Mouse (Mus musculus) kidney, adult 2 months (tissue): ENCODE measurements around the gene Abcg4. TPM values are rescaled to one million over a fixed set of nuclear protein-coding genes. Genes with fewer than 3 reads are reported as not detected.

Source experiments
- DNase-seq: peaks from one replicate; pipeline ENCODE4 v3.0.0; 2021
- H3K27ac ChIP-seq: fragments of 200-500 bp; 2 replicates; pipeline ENCODE4 v1.5.1; 2012; ENCODE audit warnings: low read depth, low read length, control low read depth, inconsistent platforms; ENCODE audit not compliant: insufficient read depth
- H3K27me3 ChIP-seq: fragments of 200-500 bp; replicated peaks from 2 replicates; pipeline ENCODE4 v1.6.1; 2012; ENCODE audit warnings: mild to moderate bottlenecking, moderate library complexity, low read length, inconsistent platforms; ENCODE audit not compliant: control insufficient read depth, insufficient read depth
- H3K36me3 ChIP-seq: fragments of 200-500 bp; 2 replicates; pipeline ENCODE4 v1.6.1; 2012; ENCODE audit warnings: mild to moderate bottlenecking, moderate library complexity, low read length, inconsistent platforms; ENCODE audit not compliant: control insufficient read depth, insufficient read depth
- H3K4me1 ChIP-seq: fragments of 200-500 bp; 2 replicates; pipeline ENCODE4 v1.6.1; 2011; ENCODE audit warnings: low read length; ENCODE audit not compliant: control insufficient read depth, insufficient read depth
- H3K4me3 ChIP-seq: fragments of 200-500 bp; 2 replicates; pipeline ENCODE4 v1.5.1; 2011; ENCODE audit warnings: mild to moderate bottlenecking, low read depth, low read length, control low read depth; ENCODE audit not compliant: insufficient read depth
- CTCF ChIP-seq: fragments of 200-500 bp; conservative IDR thresholded peaks from 2 replicates; pipeline ENCODE4 v1.5.1; 2011; ENCODE audit warnings: low read depth, mild to moderate bottlenecking, control low read depth, low read length, moderate library complexity, mixed read lengths; ENCODE audit not compliant: insufficient read depth, insufficient read length
- POLR2A ChIP-seq: fragments of 200-500 bp; IDR thresholded peaks from one replicate; pipeline ENCODE4 v1.6.1; 2011; ENCODE audit warnings: low read depth, low read length, control low read depth
- WGBS: fragments of 180-500 bp; shearing (Covaris S2); methylation state at CpG from one replicate; pipeline ENCODE4 v1.1.7; 2018; 5-methylcytosine and 5-hydroxymethylcytosine counted together
- polyA plus RNA-seq: library from polyadenylated mRNA; depleted of rRNA; stranded (reverse); fragments of >200 nt; gene quantifications from 2 replicates; pipeline ENCODE4 v1.2.3, GENCODE M21; 2012

Abcg4 gene
- polyA plus RNA-seq, 1 experiment = 0.45 TPM

- Histone ChIP-seq H3K27me3 (no peaks in the 10 kb centered on the region), H3K27ac (no peak overlapping the region), H3K4me1 (peaks cover 8% of the 10 kb centered on the region; the same call in 1 of the 2 replicates), H3K36me3 (no peaks in the 10 kb centered on the region; the same call in 1 of the 2 replicates), H3K4me3 (no peak overlapping the region)
- TF ChIP-seq POLR2A (no peak), CTCF (no peak)
- 41% methylated on average over 2 of the region's 2 CpGs for WGBS
- peak; percentile 84 for DNase-seq
These were observed 44.8 kb downstream of the Abcg4 start for GRCm38 (mm10) chr9:44243621-44244020.

GRCm38 (mm10) chr9:44241418-44241817, 47.0 kb downstream of the Abcg4 start:
- no peaks in the 10 kb centered on the region; the same call in 1 of the 2 replicates for H3K4me1 ChIP-seq
- WGBS = 78% methylated on average over 9 of the region's 9 CpGs
- DNase-seq = no peak
- no peaks in the 10 kb centered on the region for H3K27me3 ChIP-seq
- H3K27ac ChIP-seq = no peak overlapping the region
- H3K36me3 ChIP-seq = no peaks in the 10 kb centered on the region
- TF ChIP-seq POLR2A = no peak
- TF ChIP-seq CTCF = no peak
- no peak overlapping the region for H3K4me3 ChIP-seq

DNA sequence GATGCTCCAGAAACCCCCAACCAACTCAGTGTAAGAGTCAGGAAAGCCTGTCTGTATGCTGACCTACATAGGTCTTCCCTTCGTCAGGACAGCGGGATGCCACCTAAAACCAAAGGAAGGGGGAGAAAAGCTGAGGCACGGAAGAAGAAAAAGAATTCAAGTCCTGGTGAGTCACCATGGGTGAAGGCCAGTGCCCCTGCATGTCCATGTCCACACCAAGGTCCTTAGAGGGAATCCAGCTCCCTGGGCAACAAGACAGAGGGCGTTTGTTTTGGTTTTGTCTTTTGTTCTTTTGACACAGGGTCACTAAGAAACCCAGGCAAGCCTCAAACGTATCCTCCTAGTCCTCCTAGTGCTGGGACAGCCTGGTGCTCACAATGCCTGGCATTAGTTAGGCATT, 47.5 kb downstream of the Abcg4 start:
- H3K4me3 ChIP-seq = no peak overlapping the region
- WGBS = 63% methylated on average over 5 of the region's 5 CpGs
- TF ChIP-seq CTCF = no peak
- TF ChIP-seq POLR2A = no peak
- H3K4me1 ChIP-seq = peaks cover 3% of the 10 kb centered on the region; the same call in 1 of the 2 replicates
- DNase-seq = no peak
- no peaks in the 10 kb centered on the region for H3K36me3 ChIP-seq
- H3K27me3 ChIP-seq = no peaks in the 10 kb centered on the region
- H3K27ac ChIP-seq = no peak overlapping the region

DNA sequence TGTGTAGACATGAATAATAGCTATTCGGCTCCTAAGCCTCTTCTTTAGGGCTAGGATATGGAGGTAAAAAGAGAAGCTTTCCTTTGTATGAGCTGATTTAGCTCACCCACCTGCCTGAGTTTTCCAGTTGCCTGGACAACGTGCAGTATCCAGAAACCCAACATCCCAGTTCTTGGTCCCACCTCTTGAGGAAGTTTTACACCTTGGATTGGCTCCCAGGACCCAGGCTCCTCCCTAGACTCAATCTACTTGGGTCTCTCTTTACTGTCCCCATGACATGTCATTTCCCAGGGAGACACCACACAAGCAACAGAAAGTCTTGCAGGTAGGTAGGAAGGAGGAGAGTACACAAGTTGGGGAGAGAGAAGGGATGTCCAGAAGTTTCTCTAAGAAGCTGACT, 48.0 kb downstream of the Abcg4 start, which contains the start of gene Ccdc153:
TSS of gene Ccdc153 (plus strand) at position 278 of the 400 bp plus-strand sequence.
- no peak within 1 kb of the TSS for H3K27ac ChIP-seq
- H3K27me3 ChIP-seq = no peaks in the 10 kb centered on the region
- H3K4me1 ChIP-seq = peaks cover 6% of the 10 kb centered on the region; the same call in 1 of the 2 replicates
- TF ChIP-seq CTCF = no peak
- TF ChIP-seq POLR2A = no peak
- 58% methylated on average over 2 of the region's 2 CpGs for WGBS
- no peak for DNase-seq
- no peak within 1 kb of the TSS for H3K4me3 ChIP-seq
- no peaks in the 10 kb centered on the region for H3K36me3 ChIP-seq

GRCm38 (mm10) chr9:44239447-44239846, 49.0 kb downstream of the Abcg4 start:
- Histone ChIP-seq H3K36me3 (no peaks in the 10 kb centered on the region), H3K27me3 (no peaks in the 10 kb centered on the region), H3K4me3 (no peak overlapping the region), H3K27ac (no peak overlapping the region), H3K4me1 (peaks cover 10% of the 10 kb centered on the region; the same call in 1 of the 2 replicates)
- 11% methylated on average over 5 of the region's 5 CpGs for WGBS
- DNase-seq = peak; percentile 56
- peak; percentile 72 for TF ChIP-seq CTCF
- TF ChIP-seq POLR2A = no peak

- Histone ChIP-seq H3K27ac (no peak overlapping the region), H3K4me3 (no peak overlapping the region)
- WGBS = 81% methylated on average over 17 of the region's 17 CpGs
These were observed 49.8 kb downstream of the Abcg4 start for GRCm38 (mm10) chr9:44238501-44239190.

DNA sequence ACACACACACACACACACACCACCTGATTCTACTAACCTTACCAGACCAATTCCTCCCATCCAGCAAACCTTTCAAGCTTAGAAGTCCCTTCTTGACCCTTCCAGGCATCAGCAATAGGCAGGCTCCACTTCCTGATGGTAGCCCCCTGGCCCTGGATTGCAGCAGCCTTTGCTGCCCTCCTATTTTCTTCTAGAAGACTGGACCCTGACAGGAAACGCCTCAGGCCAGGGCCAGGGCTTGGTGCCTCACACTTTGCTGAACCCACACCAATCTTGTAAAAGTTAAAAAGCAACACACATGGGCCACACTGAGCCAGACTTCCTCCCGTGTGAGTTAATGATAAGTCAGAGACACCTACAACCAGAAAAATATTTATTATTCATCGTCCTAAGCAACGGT, 51.3 kb downstream of the Abcg4 start:
- Histone ChIP-seq H3K4me3 (0 out of 2 replicates have a peak overlapping the region, but pooled peaks have one; percentile 26), H3K27ac (peak overlapping the region; percentile 86), H3K36me3 (no peaks in the 10 kb centered on the region), H3K27me3 (no peaks in the 10 kb centered on the region), H3K4me1 (peaks cover 13% of the 10 kb centered on the region; the same call in 1 of the 2 replicates)
- TF ChIP-seq POLR2A (no peak), CTCF (no peak)
- 26% methylated on average over 4 of the region's 4 CpGs for WGBS
- peak; percentile 83 for DNase-seq

More at GRCm38 (mm10) chr9:44238501-44239190, 49.8 kb downstream of the Abcg4 start:
- Histone ChIP-seq H3K4me1 (peaks cover 13% of the 10 kb centered on the region; the same call in 1 of the 2 replicates), H3K36me3 (no peaks in the 10 kb centered on the region), H3K27me3 (no peaks in the 10 kb centered on the region)
- no peak for TF ChIP-seq POLR2A
- no peak for TF ChIP-seq CTCF
- no peak for DNase-seq
